Mouse (Mus musculus) embryonic facial prominence, embryonic 11.5 days (tissue): ENCODE results near the gene Ikzf1. TPM values are rescaled to one million over a fixed set of nuclear protein-coding genes. Genes with fewer than 3 reads are reported as not detected.

Experiments used
- ATAC-seq: fragments of 200-750 bp; cut with Nextera tagmentation; replicated peaks from 2 replicates; pipeline ENCODE4 v1.8.0; 2017; ENCODE audit warnings: low read depth; ENCODE audit not compliant: insufficient number of reproducible peaks, low FRiP score, low TSS enrichment
- DNase-seq: peaks from one replicate; pipeline ENCODE4 v3.0.0-alpha.2; 2015; ENCODE audit warnings: low spot score
- H3K27ac ChIP-seq: fragments of 300-500 bp; sonication (generic); replicated peaks from 2 replicates; pipeline ENCODE4 v1.5.1; 2014; ENCODE audit warnings: mild to moderate bottlenecking, low read depth, low read length, control low read depth
- H3K27me3 ChIP-seq: fragments of 300-500 bp; sonication (generic); 2 replicates; pipeline ENCODE4 v1.6.1; 2014; ENCODE audit warnings: mild to moderate bottlenecking, low read length, moderate library complexity, mixed read lengths; ENCODE audit not compliant: control insufficient read depth, insufficient read depth
- H3K36me3 ChIP-seq: fragments of 300-500 bp; sonication (generic); replicated peaks from 2 replicates; pipeline ENCODE4 v1.6.1; 2014; ENCODE audit warnings: low read depth, mild to moderate bottlenecking, low read length, moderate library complexity, mixed read lengths; ENCODE audit not compliant: control insufficient read depth, insufficient read depth
- H3K4me1 ChIP-seq: fragments of 300-500 bp; sonication (generic); 2 replicates; pipeline ENCODE4 v1.6.1; 2014; ENCODE audit warnings: low read length, mixed read lengths; ENCODE audit not compliant: control insufficient read depth, insufficient read depth
- H3K4me2 ChIP-seq: fragments of 300-500 bp; sonication (generic); 2 replicates; pipeline ENCODE4 v1.6.1; 2014; ENCODE audit warnings: low read depth, mild to moderate bottlenecking, control low read depth, low read length, moderate library complexity
- H3K4me3 ChIP-seq: fragments of 300-500 bp; sonication (generic); 2 replicates; pipeline ENCODE4 v1.5.1; 2014; ENCODE audit warnings: low read depth, low read length, control low read depth
- H3K9ac ChIP-seq: fragments of 300-500 bp; sonication (generic); replicated peaks from 2 replicates; pipeline ENCODE4 v1.6.1; 2014; ENCODE audit warnings: mild to moderate bottlenecking, control low read depth, low read length
- H3K9me3 ChIP-seq: fragments of 300-500 bp; sonication (generic); replicated peaks from 2 replicates; pipeline ENCODE4 v1.6.1; 2016; ENCODE audit warnings: mild to moderate bottlenecking, low read length, inconsistent platforms, mixed read lengths; ENCODE audit not compliant: control insufficient read depth
- WGBS: fragments of 180-500 bp; shearing (Covaris S2); extraction: QIAGEN DNeasy Blood & Tissue Kit; methylation state at CpG from one replicate; pipeline ENCODE4 v1.1.7; 2014; 5-methylcytosine and 5-hydroxymethylcytosine counted together
- polyA plus RNA-seq: library from polyadenylated mRNA; unstranded; fragments of >200 nt; fragmentation: Nextera tagmentation; extraction: Ambion mirVana; gene quantifications from 2 replicates; pipeline ENCODE4 v1.2.1, GENCODE M21; 2014

The Ikzf1 gene
- polyA plus RNA-seq: 2.5 and 3.4 TPM in 2 replicates

- no peaks in the 10 kb centered on the region; the same call in 1 of the 2 replicates for H3K4me1 ChIP-seq
- H3K4me2 ChIP-seq: peak within 1 kb of the TSS; percentile 99
- no peak within 1 kb of the TSS for H3K27ac ChIP-seq
- H3K4me3 ChIP-seq: peak within 1 kb of the TSS; percentile 63
- ATAC-seq (peak; percentile 58), DNase-seq (peak; percentile 20)
- H3K9ac ChIP-seq: peak within 1 kb of the TSS; percentile 58
- no peaks in the 10 kb centered on the region for H3K9me3 ChIP-seq
- WGBS: under 1% methylated on average over 59 of the region's 100 CpGs
- no peaks in the 10 kb centered on the region for H3K36me3 ChIP-seq
- peaks cover 33% of the 10 kb centered on the region for H3K27me3 ChIP-seq
Measured at GRCm38 (mm10) chr11:11684930-11685852, at the start of gene Ikzf1. TSS of gene Ikzf1 (plus strand) at chr11:11685003.

- Histone ChIP-seq H3K27ac (no peak overlapping the region), H3K4me2 (no peak overlapping the region), H3K36me3 (no peaks in the 10 kb centered on the region), H3K4me1 (no peaks in the 10 kb centered on the region), H3K4me3 (no peak overlapping the region), H3K9me3 (no peaks in the 10 kb centered on the region), H3K9ac (no peak overlapping the region), H3K27me3 (no peaks in the 10 kb centered on the region)
- DNase-seq (no peak), ATAC-seq (no peak)
Measured at GRCm38 (mm10) chr11:11644303-11644702, 40.5 kb upstream of the Ikzf1 start.

- WGBS: 83% methylated on average over 3 of the region's 3 CpGs
- no peak for ATAC-seq
Measured at GRCm38 (mm10) chr11:11656388-11656787, 28.4 kb upstream of the Ikzf1 start.

GRCm38 (mm10) chr11:11656995-11657530 is 27.7 kb upstream of the Ikzf1 start:
- no peak overlapping the region for H3K27ac ChIP-seq
- H3K36me3 ChIP-seq: no peaks in the 10 kb centered on the region
- DNase-seq (no peak), ATAC-seq (no peak)
- 73% methylated on average over 5 of the region's 5 CpGs for WGBS
- H3K9ac ChIP-seq: no peak overlapping the region
- H3K4me1 ChIP-seq: no peaks in the 10 kb centered on the region
- no peak overlapping the region for H3K4me2 ChIP-seq
- no peaks in the 10 kb centered on the region for H3K9me3 ChIP-seq
- no peak overlapping the region for H3K4me3 ChIP-seq
- no peaks in the 10 kb centered on the region for H3K27me3 ChIP-seq

More at GRCm38 (mm10) chr11:11656388-11656787, 28.4 kb upstream of the Ikzf1 start:
- H3K9me3 ChIP-seq: no peaks in the 10 kb centered on the region
- H3K9ac ChIP-seq: no peak overlapping the region
- H3K4me1 ChIP-seq: no peaks in the 10 kb centered on the region
- H3K27ac ChIP-seq: no peak overlapping the region
- no peak overlapping the region for H3K4me3 ChIP-seq
- no peaks in the 10 kb centered on the region for H3K36me3 ChIP-seq
- H3K4me2 ChIP-seq: no peak overlapping the region
- no peaks in the 10 kb centered on the region for H3K27me3 ChIP-seq
- DNase-seq: no peak

GRCm38 (mm10) chr11:11657634-11658033 is 27.2 kb upstream of the Ikzf1 start:
- H3K27ac ChIP-seq: no peak overlapping the region
- no peaks in the 10 kb centered on the region for H3K4me1 ChIP-seq
- ATAC-seq: no peak
- WGBS: 88% methylated on average over 4 of the region's 4 CpGs
- no peaks in the 10 kb centered on the region for H3K36me3 ChIP-seq
- H3K9me3 ChIP-seq: no peaks in the 10 kb centered on the region
- no peak overlapping the region for H3K9ac ChIP-seq
- H3K4me3 ChIP-seq: no peak overlapping the region
- no peak overlapping the region for H3K4me2 ChIP-seq
- no peak for DNase-seq
- no peaks in the 10 kb centered on the region for H3K27me3 ChIP-seq

GRCm38 (mm10) chr11:11658834-11659233 is 26.0 kb upstream of the Ikzf1 start:
- DNase-seq (no peak), ATAC-seq (no peak)
- no peak overlapping the region for H3K4me2 ChIP-seq
- 83% methylated on average over 4 of the region's 4 CpGs for WGBS
- no peak overlapping the region for H3K9ac ChIP-seq
- H3K27me3 ChIP-seq: no peaks in the 10 kb centered on the region
- H3K27ac ChIP-seq: no peak overlapping the region
- H3K4me1 ChIP-seq: no peaks in the 10 kb centered on the region
- H3K36me3 ChIP-seq: no peaks in the 10 kb centered on the region
- no peaks in the 10 kb centered on the region for H3K9me3 ChIP-seq
- H3K4me3 ChIP-seq: no peak overlapping the region

GRCm38 (mm10) chr11:11660651-11661050 is 24.2 kb upstream of the Ikzf1 start:
- no peak overlapping the region for H3K4me2 ChIP-seq
- DNase-seq (no peak), ATAC-seq (no peak)
- H3K27ac ChIP-seq: no peak overlapping the region
- no peaks in the 10 kb centered on the region for H3K36me3 ChIP-seq
- H3K9ac ChIP-seq: no peak overlapping the region
- no peaks in the 10 kb centered on the region for H3K9me3 ChIP-seq
- whole genome bisulfite sequencing: 80% methylated on average over 4 of the region's 4 CpGs
- H3K4me3 ChIP-seq: no peak overlapping the region
- no peaks in the 10 kb centered on the region for H3K27me3 ChIP-seq
- H3K4me1 ChIP-seq: no peaks in the 10 kb centered on the region

- Histone ChIP-seq H3K4me1 (no peaks in the 10 kb centered on the region), H3K4me3 (no peak overlapping the region), H3K9me3 (no peaks in the 10 kb centered on the region), H3K9ac (no peak overlapping the region), H3K27me3 (no peaks in the 10 kb centered on the region), H3K4me2 (no peak overlapping the region), H3K27ac (no peak overlapping the region), H3K36me3 (no peaks in the 10 kb centered on the region)
- 82% methylated on average over 4 of the region's 4 CpGs for WGBS
- ATAC-seq (no peak), DNase-seq (no peak)
Measured at GRCm38 (mm10) chr11:11667254-11667921, 17.4 kb upstream of the Ikzf1 start.
